Mouse (Mus musculus): ENCODE measurements around the gene Fam155a.
"Not testable (repeated sequence)": the region's sequence is repeated elsewhere in the genome, so short reads cannot be mapped to it uniquely, and the experiment has no call there.

Fam155a gene

DNA sequence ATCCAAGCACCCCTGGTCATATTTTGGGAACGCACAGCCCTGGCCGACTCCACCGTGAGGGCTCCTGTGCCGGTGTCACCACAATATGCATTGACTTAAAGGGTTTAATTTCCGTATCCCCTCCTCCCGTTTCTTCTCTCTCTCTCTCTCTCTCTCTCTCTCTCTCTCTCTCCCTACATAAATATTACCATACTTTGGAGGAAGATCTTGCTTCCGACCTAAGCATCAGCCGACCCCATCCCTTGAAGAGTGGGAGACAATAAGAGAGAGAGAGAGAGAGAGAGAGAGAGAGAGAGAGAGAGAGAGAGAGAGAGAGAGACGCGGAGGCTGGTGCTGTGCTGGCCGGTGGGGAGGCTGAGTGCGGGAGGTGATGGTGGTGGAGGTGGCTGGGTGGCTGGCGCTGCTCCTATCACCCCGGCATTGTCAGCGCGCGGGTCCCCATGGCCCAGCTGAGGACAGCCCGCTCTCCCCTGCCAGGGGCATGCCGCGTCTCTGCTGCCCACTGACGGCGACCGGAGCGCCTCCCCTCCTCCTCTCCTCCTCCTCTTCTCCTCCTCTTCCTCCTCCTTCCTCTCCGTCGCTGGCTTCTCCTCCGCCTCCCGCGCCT lies at the start of gene Fam155a:
Fam155a (minus strand) TSS at position 163 of the 607 bp plus-strand sequence.
- in situ Hi-C loops (cut with MboI; ENCODE audit: unreplicated experiment in 2 of 2), result no loop called here

DNA sequence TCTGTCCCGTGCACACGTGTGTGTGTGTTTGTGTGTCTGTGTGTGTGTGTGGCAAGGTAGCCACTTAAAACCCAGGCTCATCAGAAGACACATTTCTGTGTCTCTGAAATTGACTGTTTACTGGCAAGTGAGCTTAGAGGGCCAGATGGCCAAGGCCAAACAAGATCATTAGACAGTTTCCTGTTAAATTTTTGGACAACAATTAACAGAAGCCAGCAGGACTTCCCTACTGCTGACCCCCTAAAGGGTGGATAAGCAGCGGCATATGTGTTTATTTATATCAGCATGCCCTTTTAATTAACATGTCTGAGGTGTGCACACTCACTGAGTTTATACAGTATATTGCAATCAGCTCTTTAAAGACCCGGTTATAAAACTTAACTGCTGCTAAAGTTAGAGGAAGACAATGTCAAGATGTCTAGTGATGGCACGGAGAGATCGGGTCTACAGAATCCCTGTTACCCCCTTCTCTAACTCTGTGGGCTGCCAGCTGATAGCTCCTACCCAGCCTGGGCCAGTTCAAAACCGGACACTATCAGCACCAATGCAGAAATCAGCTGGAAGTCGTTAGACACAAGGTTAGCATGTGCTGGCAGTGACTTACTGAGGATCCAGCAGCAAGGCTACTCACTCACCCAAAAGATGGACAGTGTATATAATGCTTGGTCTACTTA lies 42.4 kb upstream of the Fam155a start:
- in situ Hi-C loops (cut with MboI; ENCODE audit: unreplicated experiment in 2 of 2), result no loop called here

DNA sequence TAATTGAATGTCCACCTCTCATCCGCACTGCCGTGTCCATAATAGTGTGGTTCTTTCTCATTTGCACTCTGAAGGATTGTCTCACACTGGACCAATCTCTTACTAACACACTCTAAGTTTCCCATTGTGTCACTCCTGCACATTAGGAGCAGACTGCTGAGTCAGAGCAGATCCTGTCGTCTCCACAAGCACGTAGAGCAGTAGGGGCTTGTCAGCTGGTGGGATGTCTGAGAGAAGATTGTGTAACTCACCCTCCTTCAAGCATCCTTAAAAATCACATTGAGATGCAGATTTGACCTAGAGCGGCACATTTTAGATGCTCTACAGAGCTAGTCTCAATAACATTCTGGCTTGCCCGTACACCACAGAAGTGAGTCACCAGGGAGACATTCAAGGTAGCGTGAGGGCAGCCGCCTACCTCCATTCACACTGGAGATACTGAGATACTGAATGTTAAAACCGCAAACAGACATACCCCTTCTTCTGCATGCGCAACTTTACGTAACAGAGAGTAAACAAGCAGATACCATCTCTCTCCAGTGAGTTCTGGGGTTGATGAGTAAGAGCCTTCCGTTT lies 40.1 kb upstream of the Fam155a start:
- in situ Hi-C loops (cut with MboI; ENCODE audit: unreplicated experiment in 2 of 2), result no loop called here

DNA sequence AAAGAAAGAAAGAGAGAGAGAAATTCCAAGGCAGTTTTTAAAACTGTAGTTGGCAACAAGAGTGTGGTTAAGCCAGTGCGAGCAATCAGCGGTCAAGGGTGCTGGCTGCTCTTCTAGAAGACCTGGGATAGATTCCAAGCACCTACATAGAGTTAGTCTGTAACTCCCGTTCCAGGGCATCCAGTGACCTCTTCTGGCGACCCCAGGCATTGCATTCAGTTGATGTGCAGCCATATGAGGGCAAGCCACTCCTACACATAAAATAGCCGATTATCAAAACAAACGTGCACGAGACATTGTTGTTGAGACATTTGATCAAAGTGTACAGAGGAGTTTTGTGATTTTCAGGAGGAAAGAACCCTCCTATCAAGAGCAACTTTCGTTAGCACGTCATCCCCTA lies 37.6 kb upstream of the Fam155a start:
- in situ Hi-C loops (cut with MboI; ENCODE audit: unreplicated experiment in 2 of 2), result no loop called here

DNA sequence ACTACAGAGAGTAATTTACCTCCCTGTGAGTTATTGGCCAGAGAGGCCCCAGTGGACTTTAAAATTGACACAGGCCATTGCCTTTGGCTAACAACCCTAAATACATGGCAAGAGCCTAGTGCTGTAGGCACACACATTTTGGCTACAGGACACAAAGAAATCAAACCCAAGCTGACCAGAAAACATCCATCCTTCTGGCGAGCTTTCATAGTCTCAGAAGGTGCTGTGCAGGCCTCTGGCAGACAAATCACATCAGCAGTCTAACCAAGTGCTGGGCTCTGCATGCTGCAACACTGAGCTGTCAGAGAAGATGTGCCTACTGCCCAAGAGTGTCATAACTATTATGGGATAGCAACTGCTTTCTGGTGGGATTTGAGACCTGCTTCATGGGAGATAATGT lies 34.7 kb upstream of the Fam155a start:
- in situ Hi-C loops (cut with MboI; ENCODE audit: unreplicated experiment in 2 of 2), result no loop called here

DNA sequence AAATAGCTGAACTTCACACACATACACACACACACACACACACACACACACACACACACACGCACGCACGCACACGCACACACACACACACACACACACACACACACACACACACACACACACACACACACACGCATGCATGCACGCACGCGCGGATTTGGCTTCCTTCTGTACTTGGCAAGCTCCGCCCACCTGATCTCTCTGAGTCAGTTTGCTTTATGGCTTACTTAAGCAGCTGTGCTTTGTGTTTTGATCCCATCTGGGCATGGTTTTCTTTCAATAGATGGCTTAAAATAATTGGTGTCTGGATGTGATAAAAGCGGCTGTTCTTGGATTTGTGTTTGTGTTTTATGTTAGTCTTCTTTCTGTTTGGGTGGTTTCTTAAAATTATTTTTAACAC lies 29.4 kb upstream of the Fam155a start:
- in situ Hi-C loops (cut with MboI; ENCODE audit: unreplicated experiment in 2 of 2), result not testable (repeated sequence)

DNA sequence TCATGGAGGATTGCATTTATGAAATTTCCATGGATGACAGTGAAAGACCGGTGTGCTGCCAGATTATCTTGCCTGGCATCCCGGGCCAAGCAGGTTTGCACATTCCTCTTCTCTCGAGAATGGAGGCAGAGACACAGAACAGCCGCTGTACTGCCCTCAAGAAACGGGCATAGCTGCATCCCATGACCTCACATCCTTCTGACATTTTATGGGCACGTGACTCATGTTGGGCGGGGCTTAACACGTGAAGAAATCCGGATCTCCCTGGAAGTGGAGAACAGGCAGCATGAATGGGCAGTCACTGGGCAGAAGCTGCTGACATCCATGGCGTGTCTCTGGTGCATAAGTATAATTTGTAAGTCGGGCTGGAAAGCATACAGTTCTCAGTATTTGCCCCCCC lies 29.0 kb upstream of the Fam155a start:
- in situ Hi-C loops (cut with MboI; ENCODE audit: unreplicated experiment in 2 of 2), result no loop called here

DNA sequence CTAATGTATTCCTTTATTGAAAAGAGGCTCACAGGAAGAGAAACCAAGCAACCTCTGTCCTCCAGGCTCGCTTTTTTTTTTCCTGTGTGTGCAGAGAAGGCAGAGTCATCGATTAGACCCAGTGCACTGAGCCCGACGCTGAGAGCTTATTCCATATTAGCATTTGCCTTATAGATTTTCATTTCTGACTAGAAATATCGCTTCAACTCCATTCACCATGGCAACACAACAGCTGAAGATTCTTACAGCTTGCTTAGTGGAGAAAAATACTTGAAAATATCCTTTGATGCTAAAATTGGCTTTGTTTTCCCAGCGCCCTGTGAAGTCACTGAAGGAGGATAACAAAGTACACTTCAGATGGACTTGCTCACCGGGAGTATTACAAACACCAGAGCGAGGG lies 26.6 kb upstream of the Fam155a start:
- in situ Hi-C loops (cut with MboI; ENCODE audit: unreplicated experiment in 2 of 2), result no loop called here

DNA sequence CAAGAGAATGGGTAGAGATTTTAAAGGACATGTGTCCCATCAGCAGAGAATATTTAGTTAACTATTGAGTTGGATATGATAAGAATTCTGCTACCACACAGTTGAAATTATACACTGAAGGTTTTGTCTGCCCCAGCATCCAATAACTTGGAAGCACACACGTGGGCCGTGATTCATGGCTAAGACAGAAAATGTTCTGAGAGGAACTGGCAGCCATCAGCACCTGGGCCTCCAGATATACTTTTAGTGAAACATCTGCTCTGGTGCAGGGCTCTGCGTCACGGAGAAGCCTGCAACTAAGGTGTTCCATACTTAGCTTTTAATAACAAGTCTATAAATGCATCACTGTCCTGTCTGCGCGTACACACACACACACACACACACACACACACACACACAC lies 24.8 kb upstream of the Fam155a start:
- in situ Hi-C loops (cut with MboI; ENCODE audit: unreplicated experiment in 2 of 2), result no loop called here

DNA sequence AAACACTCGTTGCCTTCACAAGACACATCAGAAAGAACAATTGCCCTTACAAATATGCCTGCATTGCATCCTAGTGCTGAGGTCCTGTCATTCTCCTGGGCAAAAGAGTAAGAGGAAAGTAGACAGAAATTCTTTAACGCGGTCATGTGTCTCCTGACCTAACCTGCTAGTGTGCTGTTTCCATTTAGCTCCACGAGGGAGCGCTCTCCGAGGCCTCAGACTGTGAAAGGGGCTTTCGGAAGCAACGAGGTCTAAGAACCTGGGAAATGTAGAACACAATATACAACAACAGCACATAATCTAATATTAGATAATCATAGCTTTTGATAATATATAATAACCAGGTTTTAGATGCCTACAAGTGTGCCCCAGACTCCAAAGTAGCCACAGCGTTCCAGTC lies 22.4 kb upstream of the Fam155a start:
- in situ Hi-C loops (cut with MboI; ENCODE audit: unreplicated experiment in 2 of 2), result no loop called here

DNA sequence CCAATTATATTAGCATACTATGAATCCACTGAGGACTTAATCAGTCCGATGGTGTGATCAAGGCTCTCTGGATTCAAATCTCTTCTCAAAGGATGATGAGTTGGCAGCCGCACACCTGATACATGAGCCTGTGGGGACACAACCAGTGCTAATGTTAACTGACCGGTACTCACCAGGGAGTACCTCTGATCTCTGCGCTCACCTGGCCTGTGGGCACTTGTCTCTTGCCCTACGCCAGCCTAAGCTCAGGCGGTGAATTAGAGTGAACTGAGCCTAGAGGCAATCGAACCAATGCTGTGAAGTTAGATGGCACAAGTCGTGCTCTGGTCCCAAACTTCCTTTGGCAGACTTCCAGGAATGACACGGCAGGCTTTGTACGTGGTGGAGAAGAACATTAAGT lies 9.4 kb upstream of the Fam155a start:
- in situ Hi-C loops (cut with MboI; ENCODE audit: unreplicated experiment in 2 of 2), result no loop called here

DNA sequence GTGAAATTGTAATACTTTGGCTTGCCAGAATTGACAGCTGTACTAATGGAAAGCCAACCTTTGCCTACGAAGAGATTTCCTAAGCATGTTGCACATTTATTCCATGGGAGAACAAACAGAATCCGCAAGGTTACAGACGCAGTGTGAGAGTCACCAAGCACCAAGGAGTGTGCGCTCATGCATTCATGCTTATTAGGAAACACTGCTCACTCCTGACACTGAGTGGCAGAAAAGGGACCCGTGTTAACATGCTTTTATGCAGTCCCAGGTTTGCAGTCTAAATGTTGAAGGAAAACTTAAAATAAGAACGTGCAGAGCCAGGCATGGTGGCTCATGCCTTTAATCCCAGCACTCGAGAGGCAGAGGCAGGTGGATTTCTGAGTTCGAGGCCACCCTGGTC lies 7.2 kb upstream of the Fam155a start:
- in situ Hi-C loops (cut with MboI; ENCODE audit: unreplicated experiment in 2 of 2), result no loop called here

DNA sequence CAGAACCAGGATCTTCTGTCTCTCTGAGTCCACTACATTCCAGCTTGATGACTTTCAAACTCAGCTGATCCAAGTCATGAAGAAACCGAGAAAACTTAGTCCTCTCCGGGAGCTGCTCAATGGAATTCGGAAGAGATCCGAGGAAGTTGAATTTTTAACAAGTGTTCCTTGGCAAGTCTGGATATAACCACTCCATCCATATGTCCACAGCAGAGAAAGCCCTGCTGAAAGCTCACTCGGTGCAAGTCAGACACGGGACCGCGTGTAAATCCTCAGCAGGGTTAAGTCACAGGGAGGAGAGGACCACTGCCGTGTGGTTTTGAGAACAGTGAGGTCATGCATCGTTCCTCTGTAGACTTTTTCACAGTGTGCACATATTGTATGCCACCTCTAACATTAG lies 5.9 kb upstream of the Fam155a start:
- in situ Hi-C loops (cut with MboI; ENCODE audit: unreplicated experiment in 2 of 2), result no loop called here

DNA sequence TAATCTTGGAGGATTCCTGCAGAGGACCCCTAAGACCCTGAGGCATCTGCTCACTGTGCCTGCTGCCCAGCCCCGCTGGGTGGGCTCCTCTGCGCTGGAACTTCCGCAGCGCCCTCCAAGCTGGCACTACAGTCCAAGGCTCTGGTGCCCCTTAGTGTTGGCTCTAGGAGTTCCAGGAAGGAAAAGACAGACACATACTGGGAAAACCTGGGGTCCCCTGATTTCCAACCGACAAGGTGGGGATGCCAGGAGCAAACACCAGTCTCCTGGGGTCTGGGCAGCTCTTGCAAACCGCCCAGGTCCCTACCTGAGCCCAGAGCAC lies 1.5 kb upstream of the Fam155a start:
- in situ Hi-C loops (cut with MboI; ENCODE audit: unreplicated experiment in 2 of 2), result no loop called here

DNA sequence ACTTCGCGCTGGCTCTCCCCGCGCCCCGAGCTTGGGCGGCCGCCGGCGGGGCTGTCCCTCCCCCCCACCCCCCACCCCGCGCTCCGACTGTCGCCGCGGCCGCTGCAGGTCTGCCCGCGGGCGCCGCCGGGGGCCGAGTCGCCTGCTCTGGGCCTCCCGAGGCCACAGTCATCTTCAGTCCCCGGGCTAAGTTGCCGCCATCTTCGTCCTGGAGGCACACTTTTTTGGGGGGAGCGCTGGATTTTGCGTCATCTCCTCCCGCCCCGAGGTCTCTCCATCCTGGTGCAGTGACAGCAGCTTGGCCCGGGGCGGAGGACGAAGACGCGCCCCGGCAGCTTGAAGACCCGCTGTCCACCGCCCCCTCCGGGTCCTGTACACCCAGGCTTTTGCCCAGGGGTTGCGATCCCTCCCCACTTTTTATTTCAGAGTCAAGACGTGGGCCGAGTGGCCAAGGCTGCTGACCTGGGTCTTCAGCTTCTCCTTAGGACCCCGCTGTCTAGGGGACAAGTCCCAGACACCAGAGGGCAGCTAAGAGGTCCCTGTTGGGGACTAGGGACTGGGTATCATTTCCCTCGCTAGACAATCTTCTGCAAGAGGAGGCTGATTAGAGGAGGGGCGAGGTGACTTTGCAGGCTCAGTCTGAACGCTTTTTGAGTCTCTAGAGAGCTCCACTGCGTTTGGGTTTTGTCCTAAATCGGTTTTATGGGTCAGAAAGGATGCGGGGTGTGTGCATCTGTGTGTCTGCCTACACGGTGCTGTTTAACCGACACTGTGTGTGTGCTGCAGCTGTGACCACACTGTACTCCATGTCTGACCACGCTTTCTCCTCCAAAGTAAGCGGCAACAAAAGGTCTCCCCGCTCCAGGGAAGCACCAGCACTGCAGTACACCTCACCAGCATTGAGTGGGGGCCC lies 901 bp upstream of the Fam155a start:
- in situ Hi-C loops (cut with MboI; ENCODE audit: unreplicated experiment in 2 of 2), result no loop called here

DNA sequence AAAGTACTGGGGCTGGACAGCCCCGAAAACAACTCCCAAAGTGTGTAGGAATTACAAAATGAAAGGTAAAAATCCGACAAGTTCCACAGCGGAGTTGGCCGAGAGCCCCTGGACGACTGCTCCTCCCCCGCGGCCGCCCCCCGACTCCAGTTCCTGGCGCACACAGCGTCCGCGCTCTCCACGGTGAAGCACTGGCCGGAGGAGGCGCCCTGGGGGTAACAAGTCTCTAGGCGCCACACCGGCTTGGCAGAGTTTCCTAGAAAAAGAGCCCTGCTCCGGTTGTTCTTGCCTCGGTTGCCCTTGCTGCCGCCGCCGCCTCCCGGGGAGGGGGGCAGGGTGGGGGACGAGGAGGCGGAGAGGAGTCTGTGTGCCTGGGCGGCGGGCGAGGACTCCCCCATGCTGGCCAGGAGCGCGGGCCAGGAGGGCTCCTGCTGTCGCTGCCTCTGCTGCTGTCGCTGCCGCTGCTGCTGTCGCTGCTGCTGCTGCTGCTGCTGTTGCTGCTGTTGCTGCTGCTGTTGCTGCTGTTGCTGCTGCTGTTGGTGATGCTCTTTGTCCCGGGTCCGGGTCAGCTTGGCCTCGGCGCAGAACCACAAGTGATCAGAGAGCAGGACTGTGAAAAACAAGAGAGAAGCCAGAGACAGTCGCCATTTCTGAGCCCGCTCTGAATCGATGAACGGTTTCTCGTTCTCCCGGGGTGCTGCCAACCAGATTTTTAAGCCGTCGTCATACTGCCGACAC lies 531 bp downstream of the Fam155a start:
- in situ Hi-C loops (cut with MboI; ENCODE audit: unreplicated experiment in 2 of 2), result no loop called here

DNA sequence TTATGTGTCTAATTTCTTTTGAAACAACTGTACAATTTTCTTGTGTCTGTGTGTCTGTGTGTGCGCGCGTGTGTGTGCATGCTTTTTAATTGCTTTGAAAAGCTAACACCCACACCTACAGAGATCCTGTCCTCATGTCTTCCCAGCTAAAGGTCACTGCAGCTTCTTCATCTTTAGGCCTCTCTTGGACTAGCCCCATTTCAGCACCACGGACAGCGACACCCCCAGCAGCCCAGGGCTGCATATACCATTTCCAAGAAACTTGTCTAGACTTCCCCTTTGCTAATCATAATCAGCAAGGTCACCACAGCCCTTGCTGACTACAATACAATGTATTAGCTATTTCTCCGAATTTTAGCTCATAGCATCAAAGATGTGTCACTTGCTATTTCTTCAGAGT lies 1.9 kb downstream of the Fam155a start:
- in situ Hi-C loops (cut with MboI; ENCODE audit: unreplicated experiment in 2 of 2), result no loop called here

DNA sequence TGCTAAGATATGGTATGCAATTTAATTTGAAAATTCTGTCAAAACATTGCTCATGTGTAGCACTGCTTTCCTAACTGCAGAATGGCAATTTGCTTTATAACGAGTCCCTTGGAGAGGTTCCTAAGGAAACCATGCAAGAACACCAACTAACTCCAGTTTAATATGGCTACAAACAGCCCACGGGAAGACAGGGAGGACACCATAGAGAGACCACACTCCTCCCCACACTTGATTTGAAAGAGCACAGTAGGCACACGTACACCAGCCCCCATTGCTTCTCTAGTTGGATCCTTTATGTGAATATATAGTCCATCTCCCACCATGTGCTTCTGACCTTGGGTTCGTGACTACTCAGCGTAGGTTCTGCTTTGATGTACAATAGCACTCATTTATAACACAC lies 35.8 kb downstream of the Fam155a start:
- in situ Hi-C loops (cut with MboI; ENCODE audit: unreplicated experiment in 2 of 2), result no loop called here

DNA sequence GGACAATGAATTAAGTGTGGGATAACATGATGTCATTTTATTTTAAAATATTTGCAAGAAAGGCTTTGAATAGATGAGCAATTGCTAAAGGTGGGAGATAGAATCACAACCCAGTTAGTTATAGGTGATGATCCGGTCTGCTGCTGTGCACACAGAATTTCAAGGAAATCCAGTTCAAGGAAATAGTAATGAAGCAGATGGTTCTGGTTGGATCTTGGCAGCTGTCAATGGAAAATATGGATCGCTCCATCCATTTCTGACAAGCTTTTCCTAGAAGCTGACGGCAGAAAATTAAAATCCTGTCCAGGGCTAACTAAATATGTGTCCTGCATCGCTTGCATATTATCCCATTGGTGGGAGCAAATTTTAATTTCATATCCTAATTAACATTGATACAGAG lies 61.2 kb downstream of the Fam155a start:
- in situ Hi-C loops (cut with MboI; ENCODE audit: unreplicated experiment in 2 of 2), result no loop called here

DNA sequence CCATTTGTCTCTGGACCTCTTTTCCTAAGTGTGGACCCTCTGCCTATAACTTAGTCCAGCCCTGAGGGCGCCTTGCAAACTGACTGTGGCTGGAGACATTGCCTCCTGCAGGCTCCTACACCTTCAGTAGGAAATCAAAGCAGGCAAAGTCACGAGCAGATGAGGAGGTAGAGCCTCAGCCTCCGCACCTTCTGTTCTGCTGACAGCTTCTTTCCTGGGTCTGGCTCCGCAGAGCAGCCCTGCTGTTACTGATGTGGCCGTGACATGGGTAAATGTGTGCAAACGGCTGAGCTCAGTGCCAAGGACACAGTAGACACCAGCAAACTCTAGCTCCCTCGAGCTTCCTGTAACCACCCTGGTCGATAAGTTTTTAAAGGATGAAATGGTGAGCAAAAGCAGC lies 63.5 kb downstream of the Fam155a start:
- in situ Hi-C loops (cut with MboI; ENCODE audit: unreplicated experiment in 2 of 2), result no loop called here

DNA sequence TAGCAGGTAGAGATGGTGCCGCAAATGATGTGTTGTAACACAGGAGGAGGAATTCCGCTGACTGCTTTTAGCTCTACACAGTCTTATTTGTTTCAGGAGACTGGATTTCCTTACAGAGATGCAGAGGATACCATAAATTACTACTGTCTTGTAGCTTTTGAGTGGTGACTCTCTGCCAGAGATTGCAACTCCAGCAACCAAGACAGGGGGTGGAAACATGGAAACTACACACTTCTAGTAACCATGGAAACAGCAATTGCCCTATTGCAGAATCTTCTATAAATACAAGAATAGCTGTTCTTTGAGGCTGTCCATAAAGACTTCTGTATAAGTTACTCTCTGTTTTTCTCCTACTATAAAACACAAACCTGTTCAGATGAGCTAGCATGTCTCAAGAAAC lies 76.2 kb downstream of the Fam155a start:
- in situ Hi-C loops (cut with MboI; ENCODE audit: unreplicated experiment in 2 of 2), result no loop called here
